Mouse (Mus musculus) ES-Bruce4 (cell line): ENCODE results near the gene Sult1a1. TPM values are rescaled to one million over a fixed set of nuclear protein-coding genes. Genes with fewer than 3 reads are reported as not detected.

Source experiments
- H3K27ac ChIP-seq: 2 replicates; pipeline ENCODE4 v1.5.1; 2012; ENCODE audit warnings: low read length, inconsistent platforms; ENCODE audit not compliant: insufficient read depth
- H3K27me3 ChIP-seq: 2 replicates; pipeline ENCODE4 v1.6.1; 2012; ENCODE audit warnings: mild to moderate bottlenecking, low read length, inconsistent platforms; ENCODE audit not compliant: control insufficient read depth, poor library complexity, insufficient read depth, severe bottlenecking
- H3K36me3 ChIP-seq: 2 replicates; pipeline ENCODE4 v1.6.1; 2012; ENCODE audit warnings: inconsistent platforms, mild to moderate bottlenecking, low read length, moderate library complexity; ENCODE audit not compliant: control insufficient read depth, poor library complexity, insufficient read depth, severe bottlenecking
- H3K4me1 ChIP-seq: one replicate; pipeline ENCODE4 v1.8.1; 2011; ENCODE audit warnings: low read length; ENCODE audit not compliant: control insufficient read depth, insufficient read depth
- H3K4me3 ChIP-seq: 2 replicates; pipeline ENCODE4 v1.5.1; 2011; ENCODE audit warnings: low read depth, mild to moderate bottlenecking, low read length
- H3K9ac ChIP-seq: 2 replicates; pipeline ENCODE4 v1.6.1; 2012; ENCODE audit warnings: low read depth, mild to moderate bottlenecking, inconsistent platforms; ENCODE audit not compliant: poor library complexity, severe bottlenecking
- H3K9me3 ChIP-seq: replicated peaks from 2 replicates; pipeline ENCODE4 v1.6.1; 2012; ENCODE audit warnings: mild to moderate bottlenecking, low read length, inconsistent platforms; ENCODE audit not compliant: control insufficient read depth, poor library complexity, insufficient read depth, severe bottlenecking
- CTCF ChIP-seq: IDR thresholded peaks from one replicate; pipeline ENCODE4 v1.8.1; 2011; ENCODE audit warnings: low read depth, low read length
- EP300 ChIP-seq: IDR thresholded peaks from 2 replicates; pipeline ENCODE4 v1.6.1; 2011; ENCODE audit warnings: low read depth, low read length; ENCODE audit not compliant: insufficient read depth
- POLR2A ChIP-seq: IDR thresholded peaks from one replicate; pipeline ENCODE4 v1.8.1; 2011; ENCODE audit warnings: low read length; ENCODE audit not compliant: insufficient read depth
- polyA plus RNA-seq: library from polyadenylated mRNA; stranded (reverse); fragments of >200 nt; gene quantifications from 2 replicates; pipeline ENCODE4 v1.2.4, GENCODE M21; 2011; ENCODE audit warnings: low read depth; ENCODE audit not compliant: missing spikeins, insufficient read depth, insufficient read length

The Sult1a1 gene
- polyA plus RNA-seq, 1 experiment: not detected

- no peak overlapping the region for H3K27ac ChIP-seq
Observed at GRCm38 (mm10) chr7:126642545-126643243, 33.5 kb downstream of the Sult1a1 start.

GRCm38 (mm10) chr7:126636733-126637520 lies 39.3 kb downstream of the Sult1a1 start:
- TF ChIP-seq POLR2A: no peak
- peak; percentile 52 for TF ChIP-seq CTCF
- TF ChIP-seq EP300: no peak
- H3K27ac ChIP-seq: no peak overlapping the region
- no peak overlapping the region for H3K9ac ChIP-seq
- H3K27me3 ChIP-seq: no peaks in the 10 kb centered on the region
- H3K36me3 ChIP-seq: no peaks in the 10 kb centered on the region
- H3K4me1 ChIP-seq: peaks cover 2% of the 10 kb centered on the region
- no peak overlapping the region for H3K4me3 ChIP-seq
- H3K9me3 ChIP-seq: no peaks in the 10 kb centered on the region

More at GRCm38 (mm10) chr7:126642545-126643243, 33.5 kb downstream of the Sult1a1 start:
- TF ChIP-seq EP300: no peak
- Histone ChIP-seq H3K36me3 (no peaks in the 10 kb centered on the region), H3K9ac (no peak overlapping the region), H3K4me3 (no peak overlapping the region), H3K4me1 (no peaks in the 10 kb centered on the region), H3K27me3 (no peaks in the 10 kb centered on the region), H3K9me3 (no peaks in the 10 kb centered on the region)

- no peaks in the 10 kb centered on the region for H3K27me3 ChIP-seq
- TF ChIP-seq POLR2A (no peak), CTCF (no peak), EP300 (no peak)
- no peaks in the 10 kb centered on the region for H3K36me3 ChIP-seq
- no peaks in the 10 kb centered on the region for H3K9me3 ChIP-seq
- H3K4me3 ChIP-seq: no peak overlapping the region
- peaks cover 2% of the 10 kb centered on the region for H3K4me1 ChIP-seq
- H3K9ac ChIP-seq: no peak overlapping the region
- H3K27ac ChIP-seq: no peak overlapping the region
Observed at GRCm38 (mm10) chr7:126635375-126635774, 40.9 kb downstream of the Sult1a1 start.

- Histone ChIP-seq H3K4me1 (peaks cover 2% of the 10 kb centered on the region), H3K9ac (no peak overlapping the region)
Observed at GRCm38 (mm10) chr7:126632478-126632877, 43.8 kb downstream of the Sult1a1 start.

GRCm38 (mm10) chr7:126630824-126631518 lies 45.3 kb downstream of the Sult1a1 start, which contains the start of gene Nupr1:
Gene Nupr1, minus strand, starts transcription at chr7:126630861.
- Histone ChIP-seq H3K9me3 (no peaks in the 10 kb centered on the region), H3K36me3 (no peaks in the 10 kb centered on the region), H3K27me3 (no peaks in the 10 kb centered on the region), H3K4me1 (peaks cover 2% of the 10 kb centered on the region), H3K27ac (no peak within 1 kb of the TSS), H3K9ac (no peak within 1 kb of the TSS), H3K4me3 (no peak within 1 kb of the TSS)
- no peak for TF ChIP-seq POLR2A
- no peak for TF ChIP-seq CTCF
- no peak for TF ChIP-seq EP300

More at GRCm38 (mm10) chr7:126632478-126632877, 43.8 kb downstream of the Sult1a1 start:
- no peaks in the 10 kb centered on the region for H3K27me3 ChIP-seq
- no peak overlapping the region for H3K4me3 ChIP-seq
- H3K27ac ChIP-seq: no peak overlapping the region
- H3K9me3 ChIP-seq: no peaks in the 10 kb centered on the region
- TF ChIP-seq POLR2A: no peak
- no peak for TF ChIP-seq CTCF
- TF ChIP-seq EP300: no peak
- H3K36me3 ChIP-seq: no peaks in the 10 kb centered on the region
